Mouse (Mus musculus): ENCODE measurements around the gene Prmt1. TPM values are rescaled to one million over a fixed set of nuclear protein-coding genes. Genes with fewer than 3 reads are reported as not detected.
"Not testable (repeated sequence)": the region's sequence is repeated elsewhere in the genome, so short reads cannot be mapped to it uniquely, and the experiment has no call there.

The Prmt1 gene
- 100 to 1,000 TPM; 236 to 262 TPM for total RNA-seq (2021)
- long read RNA-seq, experiment 1, transcript Prmt1-203 (10 exons, 2,147 nt): major isoform, 213 of 291 reads
- long read RNA-seq, experiment 1, transcript Prmt1-202 (11 exons, 1,508 nt): minor isoform, 27 of 291 reads
- long read RNA-seq, experiment 1, partial matches to known transcripts: 12 of 291 reads
- long read RNA-seq, experiment 1, other reads (novel, unspliced or antisense): 39 of 291 reads
- long read RNA-seq, experiment 2, transcript Prmt1-203 (10 exons, 2,147 nt): major isoform, 66 of 95 reads
- long read RNA-seq, experiment 2, transcript Prmt1-202 (11 exons, 1,508 nt): minor isoform, 8 of 95 reads
- long read RNA-seq, experiment 2, partial matches to known transcripts: 7 of 95 reads
- long read RNA-seq, experiment 2, other reads (novel, unspliced or antisense): 14 of 95 reads

- DNase-seq: peak; percentile 95 to 97
Measured at GRCm38 (mm10) chr7:44986192-44986878, at the start of gene Prmt1. Gene Prmt1 (minus strand): TSS chr7:44986568.

- DNase-seq: no peak
Measured at GRCm38 (mm10) chr7:45035631-45036030, 49.3 kb upstream of the Prmt1 start.

GRCm38 (mm10) chr7:45033722-45034359 lies 47.5 kb upstream of the Prmt1 start:
- DNase-seq: no peak

GRCm38 (mm10) chr7:45030857-45031256 lies 44.5 kb upstream of the Prmt1 start:
- DNase-seq: no peak

- no peak for DNase-seq
Measured at GRCm38 (mm10) chr7:45029995-45030394, 43.6 kb upstream of the Prmt1 start.

- DNase-seq: no peak
Measured at GRCm38 (mm10) chr7:45028351-45028750, 42.0 kb upstream of the Prmt1 start.

- DNase-seq: no peak
Measured at GRCm38 (mm10) chr7:45027761-45028160, 41.4 kb upstream of the Prmt1 start.

- no peak for DNase-seq
Measured at GRCm38 (mm10) chr7:45026256-45026655, 39.9 kb upstream of the Prmt1 start.

- peak; percentile 72 to 82 for DNase-seq
Measured at GRCm38 (mm10) chr7:45025601-45026220, 39.3 kb upstream of the Prmt1 start.

GRCm38 (mm10) chr7:45024281-45025248 lies 38.2 kb upstream of the Prmt1 start:
- DNase-seq: peak in 1 of 2 experiments; percentile 37

GRCm38 (mm10) chr7:45023711-45024110 lies 37.3 kb upstream of the Prmt1 start:
- DNase-seq: not testable (repeated sequence)

GRCm38 (mm10) chr7:45020225-45020624 lies 33.9 kb upstream of the Prmt1 start:
- DNase-seq: no peak

GRCm38 (mm10) chr7:45019031-45019571 lies 32.7 kb upstream of the Prmt1 start:
- DNase-seq: peak; percentile 77 to 82

GRCm38 (mm10) chr7:45017242-45018061 lies 31.1 kb upstream of the Prmt1 start, which contains the start of gene Rras:
Gene Rras (plus strand): TSS chr7:45017961.
- DNase-seq: peak; percentile 92

- no peak for DNase-seq
Measured at GRCm38 (mm10) chr7:45016761-45017160, 30.4 kb upstream of the Prmt1 start.

GRCm38 (mm10) chr7:45015957-45016612 lies 29.7 kb upstream of the Prmt1 start, which contains the start of gene Scaf1:
Gene Scaf1 (minus strand): TSS chr7:45016363.
- peak; percentile 99 for DNase-seq

- no peak for DNase-seq
Measured at GRCm38 (mm10) chr7:45015344-45015956, 29.1 kb upstream of the Prmt1 start.

- no peak for DNase-seq
Measured at GRCm38 (mm10) chr7:45014096-45014451, 27.7 kb upstream of the Prmt1 start.
